Mouse (Mus musculus): ENCODE data around the gene Tacc2.

GRCm38 (mm10) chr7:130634259-130634871, 57.1 kb downstream of the Tacc2 start:
- TF ChIP-seq CTCF (IDR thresholded peaks at IDR 0.05; ENCODE audit: insufficient read depth, low read depth, low read length): no peak
- no peak for TF ChIP-seq POLR2A (IDR thresholded peaks at IDR 0.05; ENCODE audit: insufficient read depth, low read depth, low read length)
